Mouse (Mus musculus) G1E (cell line): ENCODE measurements around the gene Cnga3. TPM values are rescaled to one million over a fixed set of nuclear protein-coding genes. Genes with fewer than 3 reads are reported as not detected.

Experiments
- ATAC-seq: 2 replicates; pipeline ENCODE4 v1.8.0; 2016; ENCODE audit warnings: mild to moderate bottlenecking; ENCODE audit not compliant: insufficient number of reproducible peaks, poor library complexity, low FRiP score, severe bottlenecking; ENCODE audit errors: extremely low read depth
- DNase-seq: peaks from one replicate; pipeline ENCODE4 v3.0.0; 2012; ENCODE audit warnings: low spot score
- H3K27me3 ChIP-seq: 2 replicates; pipeline ENCODE4 v1.6.1; 2012; ENCODE audit warnings: mild to moderate bottlenecking, low read length, inconsistent platforms; ENCODE audit not compliant: insufficient read depth
- H3K36me3 ChIP-seq: replicated peaks from 2 replicates; pipeline ENCODE3; 2012; ENCODE audit warnings: mild to moderate bottlenecking, inconsistent platforms
- H3K4me1 ChIP-seq: 2 replicates; pipeline ENCODE4 v1.6.1; 2012; ENCODE audit warnings: low read depth, low read length, inconsistent platforms, mixed read lengths; ENCODE audit not compliant: insufficient read depth
- H3K4me3 ChIP-seq: 2 replicates; pipeline ENCODE4 v1.5.1; 2012; ENCODE audit warnings: low read depth, mild to moderate bottlenecking, inconsistent platforms, low read length, moderate library complexity, mixed read lengths
- H3K9me3 ChIP-seq: replicated peaks from 2 replicates; pipeline ENCODE4 v1.6.1; 2012; ENCODE audit warnings: inconsistent platforms
- CTCF ChIP-seq: IDR thresholded peaks from 2 replicates; pipeline ENCODE4 v1.5.1; 2012; ENCODE audit warnings: low read depth, low read length, inconsistent platforms, mixed read lengths
- GATA1 ChIP-seq: IDR thresholded peaks from 2 replicates; pipeline ENCODE4 v1.6.1; 2012; ENCODE audit warnings: borderline replicate concordance, low read length, inconsistent platforms, mixed read lengths
- GATA2 ChIP-seq: IDR thresholded peaks from 2 replicates; pipeline ENCODE4 v1.6.1; 2012; ENCODE audit warnings: low read depth, low read length, inconsistent platforms, borderline replicate concordance
- POLR2AphosphoS5 ChIP-seq: IDR thresholded peaks from 2 replicates; pipeline ENCODE4 v1.6.1; 2012; ENCODE audit warnings: low read depth, low read length, inconsistent platforms; ENCODE audit not compliant: insufficient replicate concordance
- TAL1 ChIP-seq: conservative IDR thresholded peaks from 2 replicates; pipeline ENCODE4 v1.6.1; 2012; ENCODE audit warnings: low read depth, low read length, inconsistent platforms, mixed read lengths
- polyA plus RNA-seq: library from polyadenylated mRNA; stranded (reverse); fragments of >175 nt; gene quantifications from 2 replicates; pipeline ENCODE4 v1.2.3, GENCODE M21; 2012
- total RNA-seq, 2 experiments: library from RNA; stranded (forward) in 1 of 2; stranded (reverse) in 1 of 2; fragments of 200-1000 nt in 1 of 2; fragments of >200 nt in 1 of 2; fragmentation: Nextera tagmentation in 1 of 2; gene quantifications; 2 replicates each; pipeline ENCODE4 v1.2.3; 2014 to 2017

Cnga3 gene
- total RNA-seq (2014; fragmentation: Nextera tagmentation) (not detected in 2 replicates), total RNA-seq (2017) (0.11 and 0.35 TPM in 2 replicates), polyA plus RNA-seq (not detected in 2 replicates)

DNA sequence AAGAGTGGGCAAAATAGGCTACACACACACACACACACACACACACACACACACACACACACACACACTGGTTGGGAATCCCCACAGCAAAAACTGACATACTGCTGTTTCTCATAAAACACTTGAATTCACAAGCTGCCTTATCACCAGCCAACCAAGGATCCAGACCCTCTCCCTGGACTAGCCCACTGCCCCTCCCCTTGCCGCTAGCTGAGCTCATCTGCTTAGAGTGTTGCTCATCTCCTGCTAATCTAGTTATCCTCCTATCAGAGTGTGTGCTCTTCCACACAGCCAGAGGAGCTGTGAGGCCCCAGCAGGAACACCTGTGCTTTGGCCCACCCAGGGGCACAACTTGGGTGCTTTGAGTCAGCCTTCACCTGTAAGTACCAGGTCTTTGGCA, at the start of gene Cnga3:
Gene Cnga3, plus strand, starts transcription at position 291 of the 400 bp plus-strand sequence.
- no peaks in the 10 kb centered on the region for H3K4me1 ChIP-seq
- H3K4me3 ChIP-seq: no peak within 1 kb of the TSS
- DNase-seq: no peak
- H3K9me3 ChIP-seq: no peaks in the 10 kb centered on the region
- TF ChIP-seq TAL1 (no peak), GATA2 (no peak), CTCF (no peak), POLR2AphosphoS5 (no peak), GATA1 (no peak)
- ATAC-seq: no peak
- H3K27me3 ChIP-seq: no peaks in the 10 kb centered on the region; the same call in 1 of the 2 replicates
- no peaks in the 10 kb centered on the region for H3K36me3 ChIP-seq

DNA sequence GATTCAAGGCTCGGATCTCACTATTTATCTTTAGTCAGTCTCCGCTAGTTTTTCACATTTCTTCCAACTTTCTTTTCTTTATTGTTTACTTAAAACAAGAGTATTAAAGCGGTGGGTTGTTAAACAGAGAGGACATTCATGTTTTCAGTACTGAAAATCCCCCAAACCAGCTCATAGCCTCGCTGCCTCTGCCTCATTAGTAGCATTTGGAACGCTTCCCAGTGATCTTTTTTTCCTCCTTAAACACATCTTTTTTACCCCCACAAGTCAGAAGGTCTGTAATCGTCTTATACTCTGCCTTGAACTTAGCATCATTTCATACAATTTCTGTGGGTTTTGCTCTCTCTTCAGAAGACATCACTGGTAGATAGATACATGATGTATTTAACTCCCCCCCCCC, 48.2 kb upstream of the Cnga3 start:
- Histone ChIP-seq H3K4me1 (no peaks in the 10 kb centered on the region), H3K4me3 (no peak overlapping the region), H3K27me3 (0 out of 2 replicates have a peak, but pooled peaks cover 2% of the 10 kb centered on the region), H3K36me3 (no peaks in the 10 kb centered on the region), H3K9me3 (peaks cover under 1% of the 10 kb centered on the region)
- DNase-seq (no peak), ATAC-seq (no peak)
- TF ChIP-seq TAL1 (no peak), GATA2 (no peak), CTCF (no peak), POLR2AphosphoS5 (no peak), GATA1 (no peak)

DNA sequence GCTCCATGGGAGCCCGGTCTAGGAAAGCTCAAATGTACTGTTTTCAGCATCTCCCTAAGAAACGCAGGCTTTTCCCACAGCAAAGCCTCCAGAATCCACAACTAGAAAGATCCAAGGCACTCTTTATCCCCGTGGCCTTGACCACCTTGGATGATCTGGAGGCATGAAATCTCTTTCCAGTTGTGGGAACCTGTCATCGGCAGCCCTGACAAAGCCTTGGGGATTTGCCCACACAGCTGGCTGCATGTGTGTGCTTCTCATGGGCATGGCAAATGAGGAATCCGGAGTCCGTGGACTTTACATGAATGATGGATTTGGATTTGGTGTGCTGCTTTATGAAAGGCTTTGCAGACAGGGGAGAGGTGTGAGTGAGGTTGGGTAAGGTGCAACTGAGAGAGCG, 46.3 kb upstream of the Cnga3 start:
- Histone ChIP-seq H3K36me3 (no peaks in the 10 kb centered on the region), H3K4me3 (no peak overlapping the region), H3K4me1 (no peaks in the 10 kb centered on the region), H3K9me3 (no peaks in the 10 kb centered on the region), H3K27me3 (0 out of 2 replicates have a peak, but pooled peaks cover 2% of the 10 kb centered on the region)
- DNase-seq (no peak), ATAC-seq (no peak)
- TF ChIP-seq GATA2 (no peak), TAL1 (no peak), GATA1 (no peak), POLR2AphosphoS5 (no peak), CTCF (no peak)

DNA sequence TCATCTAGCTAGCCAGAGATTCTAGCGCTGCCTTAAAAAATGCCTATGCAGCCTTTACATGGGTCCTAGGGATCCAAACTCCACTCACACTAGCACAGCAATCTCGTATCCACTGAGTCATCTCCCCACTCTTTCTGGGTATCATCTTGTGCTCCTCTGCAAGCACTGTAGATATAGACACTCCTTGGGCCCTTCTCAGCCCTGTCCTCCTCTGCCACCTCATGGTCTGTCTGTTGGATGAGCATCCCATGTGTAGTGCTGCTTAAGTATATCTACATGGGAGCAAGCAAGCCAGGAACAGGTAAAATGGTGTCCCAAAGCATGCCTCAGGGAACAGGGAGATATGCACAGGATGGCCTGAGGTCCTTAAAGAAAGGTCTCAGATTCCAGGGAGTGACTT, 36.4 kb upstream of the Cnga3 start:
- Histone ChIP-seq H3K4me1 (no peaks in the 10 kb centered on the region), H3K27me3 (peaks cover 2% of the 10 kb centered on the region), H3K4me3 (no peak overlapping the region), H3K9me3 (no peaks in the 10 kb centered on the region), H3K36me3 (no peaks in the 10 kb centered on the region)
- TF ChIP-seq GATA2 (no peak), GATA1 (no peak), TAL1 (no peak), POLR2AphosphoS5 (no peak), CTCF (no peak)
- DNase-seq: no peak
- ATAC-seq: no peak

DNA sequence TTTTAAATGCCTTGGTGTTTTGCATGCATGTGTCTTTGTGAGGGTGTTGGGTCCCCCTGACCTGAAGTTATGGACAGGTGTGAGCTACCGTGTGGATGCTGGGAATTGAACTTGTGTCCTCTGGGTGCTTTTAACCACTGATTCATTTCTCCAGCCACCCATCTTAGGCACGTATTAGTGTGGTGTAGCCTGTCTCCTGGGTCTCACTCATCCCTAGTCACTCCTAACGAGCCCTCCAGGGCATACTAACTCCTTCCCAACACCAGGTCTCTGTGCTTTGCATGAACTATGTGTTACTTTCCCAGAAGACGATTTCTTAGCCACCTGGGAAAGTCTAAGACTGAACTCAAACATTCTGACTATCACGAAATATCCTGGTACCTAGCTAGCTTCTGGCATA, 34.4 kb upstream of the Cnga3 start:
- TF ChIP-seq GATA1 (no peak), TAL1 (no peak), CTCF (no peak), GATA2 (no peak), POLR2AphosphoS5 (no peak)
- H3K4me1 ChIP-seq: no peaks in the 10 kb centered on the region
- H3K9me3 ChIP-seq: no peaks in the 10 kb centered on the region
- no peak overlapping the region for H3K4me3 ChIP-seq
- no peak for ATAC-seq
- no peaks in the 10 kb centered on the region for H3K36me3 ChIP-seq
- H3K27me3 ChIP-seq: peaks cover 2% of the 10 kb centered on the region
- DNase-seq: no peak

DNA sequence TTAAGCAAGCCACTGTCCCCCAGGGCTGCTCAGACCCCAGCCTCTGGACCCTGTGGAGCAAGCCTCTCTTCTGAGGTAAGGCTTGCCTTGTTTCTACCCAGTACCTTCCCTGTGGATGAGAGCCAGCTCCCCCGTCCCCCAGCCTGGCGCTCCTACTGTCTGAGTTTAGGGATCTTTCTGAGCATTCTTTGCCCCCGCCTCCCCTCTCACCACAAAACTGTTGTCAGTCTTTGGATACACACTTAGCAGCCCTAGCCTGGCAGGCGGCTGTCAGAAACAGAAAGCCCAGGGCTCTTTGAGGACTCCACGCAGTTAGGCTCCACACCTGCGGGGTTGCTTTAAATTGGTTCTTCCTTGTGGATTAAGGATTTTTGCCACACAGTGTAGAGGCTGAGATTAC, 27.2 kb upstream of the Cnga3 start:
- H3K4me3 ChIP-seq: no peak overlapping the region
- no peaks in the 10 kb centered on the region for H3K4me1 ChIP-seq
- peaks cover 14% of the 10 kb centered on the region for H3K27me3 ChIP-seq
- no peaks in the 10 kb centered on the region for H3K36me3 ChIP-seq
- DNase-seq (no peak), ATAC-seq (no peak)
- no peaks in the 10 kb centered on the region for H3K9me3 ChIP-seq
- no peak for TF ChIP-seq GATA2
- no peak for TF ChIP-seq TAL1
- no peak for TF ChIP-seq POLR2AphosphoS5
- TF ChIP-seq GATA1: no peak
- no peak for TF ChIP-seq CTCF

DNA sequence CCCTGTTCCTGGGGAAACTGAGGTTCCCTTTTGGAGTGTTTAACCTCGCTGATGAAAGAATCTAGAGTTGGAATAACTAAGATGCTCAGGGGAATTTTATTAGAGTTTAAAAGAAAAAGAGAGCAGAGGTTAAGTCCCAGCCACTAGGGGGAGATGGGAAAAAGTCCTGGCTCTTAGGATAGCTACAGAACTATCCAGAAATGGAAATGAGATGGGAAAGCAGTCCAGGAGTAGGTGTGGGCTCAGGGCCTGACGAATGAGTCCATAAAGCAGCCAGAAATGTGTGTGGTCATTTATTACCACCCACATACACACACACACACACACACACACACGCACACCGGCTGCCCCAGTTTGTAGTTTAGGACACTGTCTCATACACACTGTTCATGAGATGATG, 19.6 kb upstream of the Cnga3 start:
- Histone ChIP-seq H3K4me3 (no peak overlapping the region), H3K4me1 (no peaks in the 10 kb centered on the region), H3K9me3 (no peaks in the 10 kb centered on the region), H3K36me3 (no peaks in the 10 kb centered on the region), H3K27me3 (no peaks in the 10 kb centered on the region)
- DNase-seq: no peak
- TF ChIP-seq GATA1: no peak
- no peak for TF ChIP-seq CTCF
- no peak for ATAC-seq
